Comparison of ENCODE assay signal across 9 mouse cellular contexts in the genomic region with DNA sequence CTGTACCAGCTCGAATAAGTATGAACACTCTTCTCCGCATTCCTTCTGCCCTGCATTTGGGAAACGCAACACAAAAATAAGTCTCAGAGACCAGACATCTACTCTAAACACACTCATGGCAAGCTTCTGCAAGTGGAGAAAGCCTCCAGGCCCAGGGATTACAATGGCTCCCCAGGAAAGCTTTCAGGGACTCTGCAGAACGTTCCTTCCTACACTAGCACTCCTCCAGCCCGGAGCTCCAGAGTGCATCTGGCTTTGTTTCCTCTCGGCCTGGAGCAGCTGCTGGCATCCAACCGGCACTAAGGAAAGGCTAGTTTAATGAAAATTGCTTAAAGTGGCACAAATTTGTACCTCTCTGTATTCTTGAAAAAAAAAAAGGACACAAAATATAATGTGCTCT. TPM values are rescaled to one million over a fixed set of nuclear protein-coding genes. Genes with fewer than 3 reads are reported as not detected.
DNase-seq lines count a peak whose midpoint lies in the region; ATAC-seq lines count a peak whose summit lies in the region.
"Had no signal": no experiment of that assay in that cellular context is flagged by ENCODE, and none has a peak within 500 bp of the region (broad histone marks: within the 10 kb centered on the region; RNA-seq: fewer than 3 reads in every experiment).

No protein-coding gene starts in this region.

- 30% methylated on average over 7 of the region's 7 CpGs for WGBS in lung, embryonic 16.5 days
- 51% methylated on average over 7 of the region's 7 CpGs for WGBS in heart, embryonic 10.5 days
- 32% methylated on average over 7 of the region's 7 CpGs for WGBS in intestine, embryonic 16.5 days
- WGBS in stomach, embryonic 14.5 days, result 44% methylated on average over 7 of the region's 7 CpGs

- peaks cover 41% of the 10 kb centered on the region for H3K4me1 ChIP-seq in lung, embryonic 16.5 days (replicated peaks; ENCODE audit: control insufficient read depth, insufficient read depth, low read length)
- H3K4me1 ChIP-seq in heart, embryonic 10.5 days, result peaks cover 73% of the 10 kb centered on the region
- H3K4me1 ChIP-seq in intestine, embryonic 16.5 days (ENCODE audit: control insufficient read depth, insufficient read depth, low read length), result peaks cover 30% of the 10 kb centered on the region
- peaks cover 31% of the 10 kb centered on the region for H3K4me1 ChIP-seq in stomach, embryonic 14.5 days (ENCODE audit: control insufficient read depth, insufficient read depth, low read length)

- H3K9me3 ChIP-seq in lung, embryonic 16.5 days (ENCODE audit: control insufficient read depth, low read length), result no peaks in the 10 kb centered on the region
- H3K9me3 ChIP-seq in heart, embryonic 10.5 days, result no peaks in the 10 kb centered on the region
- H3K9me3 ChIP-seq in intestine, embryonic 16.5 days (ENCODE audit: control insufficient read depth, low read length), result no peaks in the 10 kb centered on the region
- H3K9me3 ChIP-seq in stomach, embryonic 14.5 days (ENCODE audit: control insufficient read depth, low read depth, low read length), result no peaks in the 10 kb centered on the region

- H3K9ac ChIP-seq in lung, embryonic 16.5 days (ENCODE audit: low read length), result peak overlapping the region; percentile 38
- H3K9ac ChIP-seq in intestine, embryonic 16.5 days (ENCODE audit: low read depth, low read length), result 0 out of 2 replicates have a peak overlapping the region, but pooled peaks have one; percentile 8
- no peak overlapping the region; the same call in 1 of the 2 replicates for H3K9ac ChIP-seq in stomach, embryonic 14.5 days (replicated peaks; ENCODE audit: low read depth, low read length)

- no peak overlapping the region for H3K4me3 ChIP-seq in lung, embryonic 16.5 days (ENCODE audit: low read length)
- H3K4me3 ChIP-seq in heart, embryonic 10.5 days, result no peak overlapping the region
- H3K4me3 ChIP-seq in intestine, embryonic 16.5 days (ENCODE audit: low read length), result no peak overlapping the region
- H3K4me3 ChIP-seq in stomach, embryonic 14.5 days (ENCODE audit: low read depth, low read length), result no peak overlapping the region

- peak overlapping the region; percentile 87 for H3K27ac ChIP-seq in lung, embryonic 16.5 days (ENCODE audit: low read length)
- peak overlapping the region; percentile 62 for H3K27ac ChIP-seq in heart, embryonic 10.5 days
- H3K27ac ChIP-seq in intestine, embryonic 16.5 days (ENCODE audit: low read length), result peak overlapping the region; percentile 76
- peak overlapping the region; percentile 74 for H3K27ac ChIP-seq in stomach, embryonic 14.5 days (ENCODE audit: low read length)
- H3K27ac ChIP-seq: macrophage had no signal

- no peak for ATAC-seq in lung, embryonic 16.5 days (ENCODE audit: low read depth)
- ATAC-seq in intestine, embryonic 16.5 days, result no peak
- no peak for ATAC-seq in stomach, embryonic 14.5 days (ENCODE audit: insufficient number of reproducible peaks, insufficient read depth, low FRiP score, low read depth)

- DNase-seq in lung, postnatal 14 days, result no peak
- DNase-seq in heart, embryonic 10.5 days (ENCODE audit: low spot score), result no peak
- no peak for DNase-seq in cerebellum, postnatal 25 days
- DNase-seq in B cell, adult 2 months, result no peak
- DNase-seq: thymus, adult 18-20 months had no signal

- no peaks in the 10 kb centered on the region for H3K27me3 ChIP-seq in lung, embryonic 16.5 days (ENCODE audit: control insufficient read depth, insufficient read depth, low read depth, low read length)
- no peaks in the 10 kb centered on the region for H3K27me3 ChIP-seq in heart, embryonic 10.5 days (ENCODE audit: insufficient read depth, poor library complexity, severe bottlenecking)
- H3K27me3 ChIP-seq in intestine, embryonic 16.5 days (replicated peaks; ENCODE audit: control insufficient read depth, insufficient read depth, low read length), result no peaks in the 10 kb centered on the region
- no peaks in the 10 kb centered on the region for H3K27me3 ChIP-seq in stomach, embryonic 14.5 days (ENCODE audit: control insufficient read depth, insufficient read depth, low read length)

- no peaks in the 10 kb centered on the region; the same call in 1 of the 2 replicates for H3K36me3 ChIP-seq in lung, embryonic 16.5 days (ENCODE audit: control insufficient read depth, insufficient read depth, low read length)
- H3K36me3 ChIP-seq in heart, embryonic 10.5 days, result peaks cover 32% of the 10 kb centered on the region
- H3K36me3 ChIP-seq in intestine, embryonic 16.5 days (ENCODE audit: control insufficient read depth, insufficient read depth, low read length), result no peaks in the 10 kb centered on the region
- H3K36me3 ChIP-seq in stomach, embryonic 14.5 days (ENCODE audit: control insufficient read depth, insufficient read depth, low read length), result no peaks in the 10 kb centered on the region; the same call in 1 of the 2 replicates

- peak overlapping the region; percentile 11; the same call in 1 of the 2 replicates for H3K4me2 ChIP-seq in lung, embryonic 16.5 days (ENCODE audit: low read depth, low read length)
- H3K4me2 ChIP-seq in intestine, embryonic 16.5 days (ENCODE audit: low read depth, low read length), result no peak overlapping the region
- H3K4me2 ChIP-seq in stomach, embryonic 14.5 days (replicated peaks; ENCODE audit: low read depth, low read length), result 0 out of 2 replicates have a peak overlapping the region, but pooled peaks have one; percentile 11

RNA-seq across cellular contexts. Expression of gene Clic4, which starts 14.1 kb away (rescaled TPM):
- 170 and 179 TPM in 2 replicates for polyA plus RNA-seq in lung, embryonic 16.5 days (2015; fragmentation: Nextera tagmentation; extraction: Ambion mirVana)
- polyA plus RNA-seq in heart, embryonic 10.5 days (2016; fragmentation: Nextera tagmentation; extraction: Ambion mirVana), result 263 and 343 TPM in 2 replicates
- polyA plus RNA-seq in intestine, embryonic 16.5 days (2015; fragmentation: Nextera tagmentation; extraction: Ambion mirVana), result 107 and 109 TPM in 2 replicates
- 95.3 and 102 TPM in 2 replicates for polyA plus RNA-seq in stomach, embryonic 14.5 days (2014; fragmentation: Nextera tagmentation; extraction: Ambion mirVana)
